Mouse (Mus musculus) lung, postnatal 10 days (tissue): ENCODE measurements at regions not wholly inside any gene's neighbourhood (a gene's known extent, or its start where the extent isn't known, plus 50 kb on each side); places are given as distances from the start of the nearest gene placed in this dataset.

Experiments used
- DNase-seq: peaks from one replicate; pipeline ENCODE4 v3.0.0; 2021

DNA sequence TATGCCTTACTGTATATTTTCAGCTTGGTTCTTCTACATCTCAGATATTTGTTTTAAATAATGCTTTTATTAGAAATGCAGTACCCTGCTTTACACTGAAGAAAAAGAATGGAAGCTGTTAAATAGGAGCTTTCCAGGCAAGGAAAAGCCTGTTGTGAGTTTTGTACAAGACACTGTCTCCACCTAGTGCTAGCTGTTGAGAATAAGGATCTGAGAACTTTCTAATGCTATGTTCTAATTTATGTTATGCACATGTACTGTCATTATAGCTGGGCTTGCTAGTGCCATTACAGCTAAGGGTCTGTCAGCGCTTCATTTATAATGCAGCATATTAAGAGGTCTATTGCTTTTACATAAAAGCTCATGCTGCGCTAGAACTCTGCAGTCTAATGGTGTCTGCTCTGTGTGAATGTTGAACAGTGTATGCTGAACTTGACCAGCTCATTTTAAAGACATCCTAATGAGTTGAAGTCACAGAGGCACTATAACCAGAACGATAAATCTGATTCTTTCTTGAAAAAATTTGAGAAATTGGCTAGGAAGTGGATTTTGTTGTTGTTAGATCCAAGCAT lies 315.4 kb upstream of the Dnajc24 start:
- no peak for DNase-seq

GRCm38 (mm10) chr2:106346781-106347180 lies 343.4 kb upstream of the Dnajc24 start:
- DNase-seq: no peak

GRCm38 (mm10) chr2:106347249-106347648 lies 343.9 kb upstream of the Dnajc24 start:
- peak; percentile 4 for DNase-seq

DNA sequence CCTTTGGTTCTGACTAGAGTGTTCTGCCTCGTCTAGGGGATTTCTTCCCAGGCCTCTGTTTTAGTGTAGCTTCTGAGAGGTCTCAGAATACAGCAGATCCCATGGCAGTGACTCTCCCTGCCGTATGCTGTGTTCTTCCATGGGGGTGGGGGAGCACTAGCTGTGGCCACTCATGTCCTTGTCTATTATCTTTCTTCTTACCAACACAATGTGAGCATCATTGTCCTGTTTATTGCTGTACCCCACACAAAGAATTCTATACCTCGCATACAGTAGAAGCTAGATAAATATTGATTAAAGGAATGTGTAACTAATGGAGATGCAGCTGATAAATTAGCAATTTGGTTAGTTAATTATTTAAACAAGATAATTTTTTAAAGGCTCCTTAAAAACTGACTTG lies 337.5 kb upstream of the Mpped2 start:
- DNase-seq: no peak

GRCm38 (mm10) chr2:106355984-106356547 lies 337.0 kb upstream of the Mpped2 start:
- peak; percentile 29 for DNase-seq

- DNase-seq: no peak
These were observed 324.4 kb upstream of the Mpped2 start for GRCm38 (mm10) chr2:106368641-106369040.

GRCm38 (mm10) chr2:106383415-106384285 lies 309.4 kb upstream of the Mpped2 start:
- no peak for DNase-seq

GRCm38 (mm10) chr2:106384286-106384595 lies 308.8 kb upstream of the Mpped2 start:
- DNase-seq: no peak

GRCm38 (mm10) chr2:106384842-106385241 lies 308.2 kb upstream of the Mpped2 start:
- no peak for DNase-seq

DNA sequence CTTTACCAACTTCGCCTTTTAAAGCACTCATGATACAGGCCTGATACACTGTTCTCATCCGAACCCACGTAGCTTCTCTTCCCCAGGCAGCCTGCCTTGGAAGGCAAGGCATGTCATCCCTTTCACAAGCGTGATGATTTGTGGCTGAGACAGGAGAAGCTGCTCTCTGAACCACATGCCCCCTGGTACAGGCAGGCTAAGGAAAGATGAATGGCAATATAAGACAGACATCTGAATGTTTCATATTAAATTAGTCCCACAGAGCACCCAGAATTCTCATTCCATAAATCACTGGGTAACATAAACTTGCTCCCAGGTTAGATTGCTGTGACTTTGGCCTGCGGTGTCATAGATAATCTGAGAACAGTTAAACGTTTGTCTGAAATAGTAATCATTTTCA lies 280.9 kb upstream of the Mpped2 start:
- no peak for DNase-seq

DNA sequence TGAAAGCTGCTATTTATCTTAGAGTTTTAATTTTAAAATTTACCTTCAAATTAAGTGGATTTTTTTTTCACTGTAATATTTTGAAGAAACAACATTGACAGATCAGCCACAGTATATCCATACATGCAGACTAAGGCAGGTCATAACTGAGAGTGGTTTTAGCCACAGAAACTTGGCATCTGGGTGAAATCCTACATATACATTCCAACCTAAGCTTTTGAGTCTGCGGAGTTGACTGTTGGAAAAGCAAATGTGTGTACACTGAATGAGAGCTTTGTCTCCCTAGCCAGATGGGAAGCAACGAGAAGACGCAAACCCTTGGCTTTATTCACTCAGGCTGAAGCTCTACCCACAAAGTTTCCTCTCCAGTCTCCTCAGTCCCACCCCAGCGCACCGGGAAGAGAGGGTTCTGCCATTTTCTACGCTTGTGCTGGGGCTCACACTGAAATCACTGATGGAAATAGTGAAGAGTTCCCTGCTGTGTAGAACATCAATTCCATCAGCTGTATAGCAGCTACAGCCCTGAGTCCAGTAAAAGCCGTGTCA lies 277.5 kb upstream of the Mpped2 start:
- no peak for DNase-seq

- DNase-seq: no peak
These were observed 274.9 kb upstream of the Mpped2 start for GRCm38 (mm10) chr2:106418181-106418580.

DNA sequence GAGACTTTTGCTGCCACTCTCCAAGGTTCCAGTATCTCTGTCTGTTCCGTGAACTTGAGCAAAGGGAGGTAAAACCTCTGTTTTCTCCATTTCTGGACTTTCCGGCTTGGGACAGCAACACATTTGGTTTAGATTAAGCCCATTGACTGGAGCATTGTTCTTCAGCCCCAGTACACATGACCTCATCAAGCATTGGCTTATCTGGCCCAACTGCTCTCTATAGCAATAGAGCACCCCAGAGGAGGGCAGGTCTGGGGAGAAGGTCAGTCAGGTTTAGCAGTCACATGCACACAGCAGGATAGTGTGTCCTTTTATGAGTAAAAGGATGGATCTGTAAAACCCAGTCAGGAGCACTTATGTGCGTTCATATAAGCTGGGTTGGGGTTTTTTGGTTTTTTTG lies 268.1 kb upstream of the Mpped2 start:
- DNase-seq: no peak

DNA sequence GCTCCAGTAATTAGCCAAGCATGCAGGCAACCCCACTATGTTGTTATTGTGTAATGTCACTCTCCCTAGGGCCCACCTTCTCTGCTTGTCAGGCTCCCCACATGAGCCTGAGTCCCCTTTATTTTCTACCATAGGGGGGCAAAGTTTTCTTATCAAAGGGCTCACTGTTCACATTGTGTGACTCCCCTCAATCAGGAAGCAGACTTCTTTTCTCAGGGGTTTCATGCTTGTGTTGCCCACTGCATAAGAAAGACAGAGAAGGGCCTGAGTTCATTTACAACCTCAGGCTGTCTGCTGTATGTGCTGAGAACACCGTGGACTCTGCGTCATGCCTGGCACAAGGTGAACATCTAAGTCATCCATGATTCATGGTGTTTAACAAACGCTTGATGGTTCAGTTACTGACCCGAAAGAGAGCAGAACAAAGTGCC lies 267.6 kb upstream of the Mpped2 start:
- no peak for DNase-seq

DNA sequence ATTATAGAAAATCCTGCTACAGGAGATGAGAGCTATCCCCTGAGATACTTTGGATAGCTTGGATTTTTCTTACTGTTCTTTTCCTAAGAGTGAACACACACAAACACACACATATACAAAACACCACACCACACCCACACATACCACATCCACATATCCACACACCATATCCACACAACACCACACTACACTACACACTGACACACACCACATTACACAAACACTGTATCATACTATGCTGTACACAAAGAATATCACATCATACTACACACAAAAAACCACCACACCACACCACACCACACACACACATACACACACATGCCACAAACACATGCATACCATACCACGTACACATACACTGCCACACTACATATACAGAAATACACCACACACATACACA lies 267.1 kb upstream of the Mpped2 start:
- no peak for DNase-seq

GRCm38 (mm10) chr2:106427237-106427636 lies 265.8 kb upstream of the Mpped2 start:
- no peak for DNase-seq

- DNase-seq: no peak
These were observed 264.2 kb upstream of the Mpped2 start for GRCm38 (mm10) chr2:106428909-106429308.

DNA sequence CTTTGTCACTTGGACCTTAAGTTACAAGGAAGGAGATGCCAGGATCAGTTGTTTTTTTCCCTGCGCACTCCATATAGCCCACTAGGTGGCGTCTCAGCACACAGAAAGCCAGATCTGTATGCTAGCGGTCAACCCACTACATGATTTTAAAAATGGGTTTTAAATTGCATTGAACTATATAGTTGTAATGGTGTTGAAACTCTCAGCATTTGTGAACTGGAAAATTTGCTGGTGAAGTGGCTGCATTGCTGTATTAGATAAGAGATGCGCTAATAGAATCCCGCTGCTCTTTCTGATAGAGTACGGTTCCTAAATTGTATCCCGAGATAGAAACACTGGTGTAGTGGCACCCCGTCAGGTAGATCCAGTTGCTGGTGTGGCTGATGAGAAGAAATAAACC lies 261.9 kb upstream of the Mpped2 start:
- DNase-seq: peak; percentile 68

DNA sequence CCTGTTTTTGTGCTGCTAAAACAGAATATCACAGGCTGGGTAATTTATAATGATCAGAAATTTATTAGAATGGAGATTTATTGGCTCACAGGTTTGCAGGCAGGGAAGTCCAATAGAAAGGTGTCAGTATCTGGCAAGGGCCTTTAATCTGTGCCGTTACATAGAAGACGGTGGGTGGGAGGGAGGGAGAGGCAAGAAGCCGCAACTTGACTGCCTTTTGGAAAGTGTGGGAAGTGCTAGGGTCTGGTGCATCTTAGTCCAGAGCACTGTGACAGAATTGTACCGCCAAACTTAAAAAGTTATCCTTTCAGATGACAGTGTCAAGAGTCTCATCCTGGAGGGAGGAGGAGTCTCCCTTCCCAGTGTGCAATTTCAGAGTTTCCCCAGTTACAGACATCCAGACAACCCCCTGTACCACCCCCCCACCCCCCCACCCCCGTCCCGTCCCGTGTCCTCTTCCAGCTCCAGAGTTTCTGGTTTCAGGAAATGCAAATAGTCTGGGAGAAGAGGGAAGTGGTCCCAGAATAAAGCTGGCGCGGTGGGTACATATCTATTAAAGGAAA lies 261.4 kb upstream of the Mpped2 start:
- DNase-seq: no peak

DNA sequence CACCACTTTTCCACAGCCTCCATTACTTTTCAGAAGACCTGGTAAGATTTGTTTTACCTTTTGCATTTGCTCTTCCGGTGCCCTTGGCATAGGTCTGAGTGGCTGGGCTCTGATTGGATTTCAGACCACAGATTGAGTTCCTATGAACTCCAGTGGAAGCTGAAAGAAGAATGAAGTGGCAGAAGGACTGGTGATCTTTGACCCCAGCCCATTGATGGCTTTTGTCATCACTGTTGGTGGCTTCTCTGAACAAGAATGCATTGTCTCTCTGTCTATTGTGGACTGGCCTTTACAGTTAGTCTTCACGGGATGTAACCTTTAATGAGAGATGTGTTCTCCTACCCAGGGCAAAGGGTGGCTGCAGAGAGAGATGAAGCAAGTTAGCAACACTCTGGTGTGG lies 256.9 kb upstream of the Mpped2 start:
- no peak for DNase-seq

GRCm38 (mm10) chr2:106454310-106454974 lies 238.6 kb upstream of the Mpped2 start:
- no peak for DNase-seq

DNA sequence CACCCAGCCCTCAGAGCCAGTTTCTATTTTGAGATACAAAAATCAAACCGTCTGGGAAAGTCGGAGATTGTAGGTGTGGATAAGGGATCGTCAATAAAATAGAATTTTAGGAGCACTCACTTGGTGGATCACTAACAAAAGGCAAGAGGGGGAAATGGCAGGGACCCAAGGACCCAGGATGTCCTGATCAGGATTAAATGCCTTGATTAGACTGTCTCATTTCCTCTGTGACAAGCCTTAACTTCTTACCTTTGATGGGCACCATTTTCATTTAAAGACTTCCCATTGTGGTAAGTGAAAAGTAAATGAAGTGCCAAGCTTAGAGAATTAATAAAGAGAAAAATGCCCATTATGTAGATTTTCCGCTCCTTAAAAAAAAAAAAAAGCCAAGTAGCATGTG lies 238.0 kb upstream of the Mpped2 start:
- no peak for DNase-seq

DNA sequence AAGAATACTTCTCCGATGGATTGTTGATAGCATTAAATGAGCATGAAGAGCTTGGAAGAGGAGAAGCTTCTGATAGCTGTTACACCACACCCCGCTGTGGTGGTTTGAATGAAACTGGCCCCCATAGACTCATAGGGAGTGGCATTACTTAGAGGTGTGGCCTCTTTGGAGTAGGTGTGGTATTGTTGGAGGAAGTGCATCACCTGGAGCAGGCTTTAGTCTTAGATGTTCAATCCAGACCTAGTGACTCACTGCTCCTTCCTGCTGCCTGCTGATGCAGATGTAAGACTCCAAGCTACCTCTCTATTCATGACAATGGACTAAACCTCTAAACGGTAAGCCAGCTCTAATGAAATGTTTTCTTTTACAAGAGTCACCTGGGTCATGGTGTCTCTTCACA lies 237.1 kb upstream of the Mpped2 start:
- no peak for DNase-seq
